In the genomic region with DNA sequence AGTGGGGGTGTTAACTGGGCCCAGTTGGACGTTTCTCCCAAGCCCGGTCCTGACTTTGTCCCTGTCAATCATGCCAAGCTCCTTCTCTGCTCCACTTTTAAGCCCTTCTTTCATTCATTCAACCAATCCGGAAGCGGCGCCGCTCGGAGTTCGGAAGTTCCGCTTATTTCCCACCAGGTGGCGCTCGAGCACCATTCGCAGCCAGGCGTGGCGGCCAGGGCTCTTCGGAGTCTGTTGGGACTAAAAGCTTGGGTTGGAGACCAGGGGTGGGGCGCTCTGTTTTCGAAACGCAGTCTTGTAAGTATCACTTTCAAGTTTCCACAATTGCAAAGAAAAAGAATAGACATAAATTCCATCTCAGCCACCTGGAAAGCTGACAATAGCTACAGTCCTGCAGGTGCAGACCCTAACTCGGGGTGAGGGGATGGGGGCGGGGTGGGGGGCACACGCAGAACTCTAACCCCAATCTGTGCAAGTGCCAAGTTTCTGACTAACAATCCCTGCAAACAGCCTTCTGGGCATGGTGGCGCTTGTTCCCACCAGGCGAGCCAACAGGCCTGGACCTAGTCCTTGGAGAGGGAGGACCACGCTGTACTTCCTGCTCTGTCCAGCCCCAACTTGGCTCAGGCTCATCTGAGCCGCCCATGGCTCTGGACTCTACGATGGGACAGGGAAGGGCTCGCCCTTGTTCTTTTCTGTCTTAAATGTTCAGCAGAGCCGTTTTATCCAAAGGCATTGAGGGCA, we compare ENCODE assay signal across 1 mouse cellular context.
TF ChIP-seq lines count a peak whose summit lies in the region.

No protein-coding gene starts in this region.

TF ChIP-seq in MEL, 35 proteins besides CTCF, POLR2A, EP300 and RAD21 (continued from another document):
- TF ChIP-seq POLR2AphosphoS2 (IDR thresholded peaks at IDR 0.05; ENCODE audit: low read length) (no peak), TAL1 (IDR thresholded peaks at IDR 0.05; ENCODE audit: low read length) (no peak), MXI1 (IDR thresholded peaks at IDR 0.05; ENCODE audit: low read depth, low read length) (0 out of 2 replicates have a peak, but pooled peaks have one; percentile 53), GATA1 (IDR thresholded peaks at IDR 0.05; ENCODE audit: low read depth, low read length) (no peak), POLR2AphosphoS5 (IDR thresholded peaks at IDR 0.05; ENCODE audit: borderline replicate concordance, low read depth, low read length) (no peak), CHD1 (IDR thresholded peaks at IDR 0.05; ENCODE audit: low read depth, low read length) (no peak), E2F4 (IDR thresholded peaks at IDR 0.05; ENCODE audit: borderline replicate concordance, low read depth, low read length) (no peak), SMC3 (IDR thresholded peaks at IDR 0.05; ENCODE audit: low read depth, low read length) (peak; percentile 98), CHD2 (IDR thresholded peaks at IDR 0.05; ENCODE audit: low read length) (no peak), ZNF384 (IDR thresholded peaks at IDR 0.05; ENCODE audit: low read depth, low read length) (peak; percentile 11; the same call in 1 of the 2 replicates), TCF12 (IDR thresholded peaks at IDR 0.05; ENCODE audit: low read depth, low read length) (no peak), MAX (IDR thresholded peaks at IDR 0.05; ENCODE audit: low read length) (no peak), USF1 (IDR thresholded peaks at IDR 0.05; ENCODE audit: low read depth, low read length) (no peak), KAT2A (conservative IDR thresholded peaks at IDR 0.05; ENCODE audit: low read depth, low read length) (no peak), RCOR1 (IDR thresholded peaks at IDR 0.05; ENCODE audit: low read depth, low read length) (no peak), ZMIZ1 (IDR thresholded peaks at IDR 0.05; ENCODE audit: low read depth, low read length) (no peak), MAZ (IDR thresholded peaks at IDR 0.05; ENCODE audit: low read depth, low read length) (peak; percentile 21; the same call in 1 of the 2 replicates), ELF1 (IDR thresholded peaks at IDR 0.05; ENCODE audit: low read depth, low read length) (peak; percentile 94), MYB (IDR thresholded peaks at IDR 0.05; ENCODE audit: low read depth, low read length) (no peak), MAFK (IDR thresholded peaks at IDR 0.05; ENCODE audit: borderline replicate concordance, low read depth, low read length) (no peak), MEF2A (IDR thresholded peaks at IDR 0.05; ENCODE audit: extremely low read depth, insufficient replicate concordance, low read depth, low read length, poor library complexity, severe bottlenecking) (no peak), NELFE (IDR thresholded peaks at IDR 0.05; ENCODE audit: low read depth, low read length) (no peak), ETS1 (IDR thresholded peaks at IDR 0.05; ENCODE audit: low read depth, low read length) (no peak), NRF1 (IDR thresholded peaks at IDR 0.05; ENCODE audit: insufficient read depth, low read depth, low read length, poor library complexity, severe bottlenecking) (no peak), ZC3H11A (IDR thresholded peaks at IDR 0.05; ENCODE audit: low read depth, low read length) (peak; percentile 98), TBP (IDR thresholded peaks at IDR 0.05; ENCODE audit: low read depth, low read length) (no peak), MYC (IDR thresholded peaks at IDR 0.05; ENCODE audit: low read depth, low read length) (0 out of 2 replicates have a peak, but pooled peaks have one; percentile 59), SIN3A (IDR thresholded peaks at IDR 0.05; ENCODE audit: low read length) (peak; percentile 82), JUND (IDR thresholded peaks at IDR 0.05; ENCODE audit: low read depth, low read length) (no peak)
